Mouse (Mus musculus): ENCODE results near the gene Nccrp1. TPM values are rescaled to one million over a fixed set of nuclear protein-coding genes. Genes with fewer than 3 reads are reported as not detected.

Gene Nccrp1
- polyA plus RNA-seq, 1 experiment: not detected

- peaks cover 41% of the 10 kb centered on the region for H3K4me1 ChIP-seq (ENCODE audit: control insufficient read depth, insufficient read depth, low read length)
- WGBS: 88% methylated on average over 8 of the region's 8 CpGs
- no peak overlapping the region for H3K4me3 ChIP-seq (ENCODE audit: insufficient read depth, low read depth, low read length)
- TF ChIP-seq POLR2A (IDR thresholded peaks at IDR 0.05; ENCODE audit: insufficient read depth, low read depth, low read length) (no peak), CTCF (IDR thresholded peaks at IDR 0.05; ENCODE audit: insufficient read depth, low read depth, low read length) (no peak)
- no peak overlapping the region for H3K27ac ChIP-seq (ENCODE audit: insufficient read depth, low read depth, low read length)
Measured at GRCm38 (mm10) chr7:28583570-28584344, 36.7 kb upstream of the Nccrp1 start.

GRCm38 (mm10) chr7:28582841-28583240 lies 35.8 kb upstream of the Nccrp1 start:
- Histone ChIP-seq H3K4me1 (ENCODE audit: control insufficient read depth, insufficient read depth, low read length) (peaks cover 38% of the 10 kb centered on the region), H3K27ac (ENCODE audit: insufficient read depth, low read depth, low read length) (no peak overlapping the region), H3K4me3 (ENCODE audit: insufficient read depth, low read depth, low read length) (no peak overlapping the region)
- 58% methylated on average over 11 of the region's 11 CpGs for WGBS
- TF ChIP-seq CTCF (IDR thresholded peaks at IDR 0.05; ENCODE audit: insufficient read depth, low read depth, low read length) (no peak), POLR2A (IDR thresholded peaks at IDR 0.05; ENCODE audit: insufficient read depth, low read depth, low read length) (no peak)

DNA sequence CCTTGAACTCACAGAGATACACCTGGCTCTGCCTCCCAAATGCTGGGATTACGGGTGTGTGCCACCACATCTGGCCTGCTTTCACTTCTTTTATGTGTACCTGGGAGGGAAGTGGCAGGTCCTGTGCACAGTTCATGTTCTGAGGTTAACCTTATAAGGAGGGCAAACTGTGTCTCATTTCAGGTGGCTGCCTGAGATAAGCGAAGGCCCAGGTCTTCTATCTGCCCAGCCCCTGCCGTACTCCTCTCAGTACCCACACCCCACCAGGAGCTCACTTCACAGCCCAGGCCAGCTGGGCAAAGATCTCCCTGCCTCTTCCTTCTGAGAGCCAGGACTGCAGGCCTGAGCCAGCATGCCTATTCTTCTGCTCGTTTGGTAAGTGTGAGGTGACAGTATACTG lies 34.7 kb upstream of the Nccrp1 start:
- peaks cover 34% of the 10 kb centered on the region for H3K4me1 ChIP-seq (ENCODE audit: control insufficient read depth, insufficient read depth, low read length)
- H3K27ac ChIP-seq (ENCODE audit: insufficient read depth, low read depth, low read length): no peak overlapping the region
- no peak for TF ChIP-seq POLR2A (IDR thresholded peaks at IDR 0.05; ENCODE audit: insufficient read depth, low read depth, low read length)
- TF ChIP-seq CTCF (IDR thresholded peaks at IDR 0.05; ENCODE audit: insufficient read depth, low read depth, low read length): no peak
- H3K4me3 ChIP-seq (ENCODE audit: insufficient read depth, low read depth, low read length): no peak overlapping the region
- 88% methylated on average over 4 of the region's 4 CpGs for WGBS

- H3K27ac ChIP-seq (ENCODE audit: insufficient read depth, low read depth, low read length): no peak overlapping the region
- no peak overlapping the region for H3K4me3 ChIP-seq (ENCODE audit: insufficient read depth, low read depth, low read length)
- no peak for TF ChIP-seq CTCF (IDR thresholded peaks at IDR 0.05; ENCODE audit: insufficient read depth, low read depth, low read length)
- no peak for TF ChIP-seq POLR2A (IDR thresholded peaks at IDR 0.05; ENCODE audit: insufficient read depth, low read depth, low read length)
- peaks cover 34% of the 10 kb centered on the region for H3K4me1 ChIP-seq (ENCODE audit: control insufficient read depth, insufficient read depth, low read length)
- 64% methylated on average over 5 of the region's 5 CpGs for WGBS
Measured at GRCm38 (mm10) chr7:28579826-28580225, 32.8 kb upstream of the Nccrp1 start.

- Histone ChIP-seq H3K4me1 (ENCODE audit: control insufficient read depth, insufficient read depth, low read length) (peaks cover 24% of the 10 kb centered on the region), H3K4me3 (ENCODE audit: insufficient read depth, low read depth, low read length) (no peak overlapping the region), H3K27ac (ENCODE audit: insufficient read depth, low read depth, low read length) (no peak overlapping the region)
- TF ChIP-seq CTCF (IDR thresholded peaks at IDR 0.05; ENCODE audit: insufficient read depth, low read depth, low read length) (no peak), POLR2A (IDR thresholded peaks at IDR 0.05; ENCODE audit: insufficient read depth, low read depth, low read length) (no peak)
- 85% methylated on average over 5 of the region's 5 CpGs for WGBS
Measured at GRCm38 (mm10) chr7:28578543-28579053, 31.5 kb upstream of the Nccrp1 start.

GRCm38 (mm10) chr7:28577826-28578542 lies 30.9 kb upstream of the Nccrp1 start:
- H3K4me3 ChIP-seq (ENCODE audit: insufficient read depth, low read depth, low read length): no peak overlapping the region
- TF ChIP-seq CTCF (IDR thresholded peaks at IDR 0.05; ENCODE audit: insufficient read depth, low read depth, low read length) (no peak), POLR2A (IDR thresholded peaks at IDR 0.05; ENCODE audit: insufficient read depth, low read depth, low read length) (no peak)
- H3K27ac ChIP-seq (ENCODE audit: insufficient read depth, low read depth, low read length): no peak overlapping the region
- peaks cover 21% of the 10 kb centered on the region for H3K4me1 ChIP-seq (ENCODE audit: control insufficient read depth, insufficient read depth, low read length)
- 88% methylated on average over 9 of the region's 9 CpGs for WGBS

GRCm38 (mm10) chr7:28576271-28576914 lies 29.3 kb upstream of the Nccrp1 start:
- TF ChIP-seq CTCF (IDR thresholded peaks at IDR 0.05; ENCODE audit: insufficient read depth, low read depth, low read length): no peak
- no peak for TF ChIP-seq POLR2A (IDR thresholded peaks at IDR 0.05; ENCODE audit: insufficient read depth, low read depth, low read length)

DNA sequence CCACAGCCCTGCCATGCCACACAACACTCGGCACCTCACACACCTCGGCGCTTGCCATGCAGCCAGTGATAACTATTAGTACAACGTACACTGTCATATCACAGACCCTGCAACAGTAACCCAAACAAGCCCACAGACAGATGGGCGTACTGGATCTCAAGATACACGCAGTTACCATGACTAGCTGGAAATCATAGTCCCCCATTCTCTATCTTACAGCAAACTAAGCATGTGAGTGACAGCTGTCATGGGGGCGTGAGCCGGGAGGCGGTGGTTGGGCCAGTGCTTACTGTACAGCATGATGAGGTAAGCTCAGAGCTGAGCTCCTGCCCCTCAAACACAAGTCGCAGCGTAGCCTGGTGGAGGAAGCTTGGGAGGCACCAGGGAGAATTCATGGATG lies 28.5 kb upstream of the Nccrp1 start:
- WGBS: 97% methylated on average over 11 of the region's 11 CpGs
- TF ChIP-seq CTCF (IDR thresholded peaks at IDR 0.05; ENCODE audit: insufficient read depth, low read depth, low read length) (no peak), POLR2A (IDR thresholded peaks at IDR 0.05; ENCODE audit: insufficient read depth, low read depth, low read length) (no peak)
- Histone ChIP-seq H3K4me3 (ENCODE audit: insufficient read depth, low read depth, low read length) (no peak overlapping the region), H3K4me1 (ENCODE audit: control insufficient read depth, insufficient read depth, low read length) (peaks cover 33% of the 10 kb centered on the region), H3K27ac (ENCODE audit: insufficient read depth, low read depth, low read length) (no peak overlapping the region)

More at GRCm38 (mm10) chr7:28576271-28576914, 29.3 kb upstream of the Nccrp1 start:
- H3K4me3 ChIP-seq (ENCODE audit: insufficient read depth, low read depth, low read length): no peak overlapping the region
- peaks cover 27% of the 10 kb centered on the region for H3K4me1 ChIP-seq (ENCODE audit: control insufficient read depth, insufficient read depth, low read length)
- no peak overlapping the region for H3K27ac ChIP-seq (ENCODE audit: insufficient read depth, low read depth, low read length)
- WGBS: 75% methylated on average over 5 of the region's 5 CpGs
